Mouse (Mus musculus): Measurements from ENCODE around the gene Htr5b.

GRCm38 (mm10) chr1:121546844-121547243 lies 18.6 kb upstream of the Htr5b start:
- TF ChIP-seq TAL1 (IDR thresholded peaks at IDR 0.05; ENCODE audit: low read length) (no peak), GATA1 (IDR thresholded peaks at IDR 0.05; ENCODE audit: low read length) (no peak)
